Mouse (Mus musculus) right cerebral cortex, postnatal 4 days (tissue): ENCODE measurements around the gene Ciz1.

Source experiments
- DNase-seq: peaks from one replicate; pipeline ENCODE4 v3.0.0-alpha.2; 2022

Gene Ciz1

GRCm38 (mm10) chr2:32352151-32353006, at the start of gene Ciz1:
Ciz1 (plus strand) TSS chr2:32352327.
- DNase-seq: peak; percentile 74

DNA sequence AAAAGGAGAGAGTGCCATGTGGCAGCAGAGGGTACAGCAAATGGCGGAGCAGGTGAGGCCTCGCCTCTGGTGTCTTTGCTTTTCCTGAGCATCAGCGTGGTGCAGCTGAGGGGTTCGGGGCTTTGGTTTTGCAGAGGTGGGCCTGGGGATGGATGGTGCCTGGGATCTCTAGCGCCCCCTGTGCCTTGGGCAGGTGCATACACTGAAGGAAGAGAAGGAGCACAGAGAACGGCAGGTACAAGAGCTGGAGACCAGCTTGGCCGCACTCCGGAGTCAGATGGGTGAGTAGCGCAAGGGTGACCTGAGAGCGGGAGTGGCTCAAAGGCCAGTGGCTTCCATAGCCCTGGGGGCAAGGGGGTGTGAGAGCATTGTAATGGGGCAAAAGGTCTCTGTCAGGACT, 49.2 kb upstream of the Ciz1 start:
- DNase-seq: no peak

DNA sequence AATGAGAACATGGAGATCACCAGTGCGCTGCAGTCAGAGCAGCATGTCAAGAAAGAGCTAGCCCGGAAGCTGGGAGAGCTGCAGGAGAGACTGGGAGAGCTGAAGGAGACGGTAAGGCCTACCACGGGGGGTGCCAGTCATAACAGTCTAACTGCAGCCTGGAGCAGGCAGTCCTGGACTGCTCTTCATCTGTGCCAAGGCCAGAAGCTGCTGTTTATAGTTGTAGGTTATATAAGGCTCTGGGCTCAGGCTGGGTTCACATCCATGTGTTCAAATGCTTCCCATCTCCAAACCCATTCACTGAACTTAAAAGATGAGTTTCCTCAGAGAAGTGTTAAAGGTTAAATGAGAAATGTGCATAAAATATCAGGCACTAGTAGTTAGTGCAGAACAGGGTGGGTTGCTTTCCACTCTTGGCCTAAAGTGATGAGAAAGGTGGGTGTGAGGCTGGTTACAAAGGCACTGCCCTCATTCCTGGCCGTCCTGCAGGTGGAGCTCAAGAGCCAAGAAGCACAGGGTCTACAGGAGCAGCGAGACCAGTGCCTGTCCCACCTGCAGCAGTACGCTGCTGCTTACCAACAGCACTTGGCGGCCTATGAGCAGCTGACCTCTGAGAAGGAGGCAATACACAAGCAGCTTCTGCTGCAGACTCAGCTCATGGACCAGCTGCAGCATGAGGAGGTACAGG, 47.8 kb upstream of the Ciz1 start:
- no peak for DNase-seq

- no peak for DNase-seq
Measured at GRCm38 (mm10) chr2:32305668-32306067, 46.5 kb upstream of the Ciz1 start.

- DNase-seq: no peak
Measured at GRCm38 (mm10) chr2:32306176-32306575, 46.0 kb upstream of the Ciz1 start.

GRCm38 (mm10) chr2:32307247-32307798, 44.8 kb upstream of the Ciz1 start:
- no peak for DNase-seq

- DNase-seq: peak; percentile 67
Measured at GRCm38 (mm10) chr2:32307941-32308760, 44.0 kb upstream of the Ciz1 start.

DNA sequence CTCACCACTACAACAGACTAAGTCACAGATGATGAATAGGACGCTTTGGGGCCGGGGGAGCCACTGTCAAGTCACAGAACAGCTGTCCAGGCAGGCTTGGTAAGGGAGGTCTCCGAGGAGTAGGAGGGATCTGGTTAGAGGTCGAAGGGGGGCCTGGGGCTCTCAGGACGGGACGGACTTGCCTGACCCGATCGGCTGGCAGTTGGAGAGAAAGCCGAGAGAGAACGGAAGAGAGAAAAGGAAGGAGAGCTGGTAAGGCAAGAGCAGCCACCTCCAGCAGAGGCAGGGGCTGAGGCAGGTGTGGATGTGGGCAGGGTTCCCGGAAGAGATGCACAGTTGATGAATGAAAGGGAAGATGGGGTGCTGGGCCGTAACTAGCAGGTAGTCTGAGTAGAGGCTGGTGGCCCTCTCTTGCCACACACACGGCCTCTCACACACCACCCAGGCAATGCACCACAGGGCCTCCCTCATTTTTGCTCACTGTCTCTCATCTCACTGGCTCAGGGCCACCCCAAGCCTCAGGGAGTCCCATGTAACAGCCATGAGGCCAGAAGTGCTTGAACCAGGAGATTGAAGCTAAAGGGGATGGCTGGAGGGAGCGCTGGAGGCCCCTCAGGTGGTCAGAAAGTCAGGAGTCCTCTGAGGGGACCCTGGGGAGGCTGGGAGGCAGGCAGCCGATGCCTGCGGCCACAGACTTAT, 43.1 kb upstream of the Ciz1 start:
- DNase-seq: no peak

DNA sequence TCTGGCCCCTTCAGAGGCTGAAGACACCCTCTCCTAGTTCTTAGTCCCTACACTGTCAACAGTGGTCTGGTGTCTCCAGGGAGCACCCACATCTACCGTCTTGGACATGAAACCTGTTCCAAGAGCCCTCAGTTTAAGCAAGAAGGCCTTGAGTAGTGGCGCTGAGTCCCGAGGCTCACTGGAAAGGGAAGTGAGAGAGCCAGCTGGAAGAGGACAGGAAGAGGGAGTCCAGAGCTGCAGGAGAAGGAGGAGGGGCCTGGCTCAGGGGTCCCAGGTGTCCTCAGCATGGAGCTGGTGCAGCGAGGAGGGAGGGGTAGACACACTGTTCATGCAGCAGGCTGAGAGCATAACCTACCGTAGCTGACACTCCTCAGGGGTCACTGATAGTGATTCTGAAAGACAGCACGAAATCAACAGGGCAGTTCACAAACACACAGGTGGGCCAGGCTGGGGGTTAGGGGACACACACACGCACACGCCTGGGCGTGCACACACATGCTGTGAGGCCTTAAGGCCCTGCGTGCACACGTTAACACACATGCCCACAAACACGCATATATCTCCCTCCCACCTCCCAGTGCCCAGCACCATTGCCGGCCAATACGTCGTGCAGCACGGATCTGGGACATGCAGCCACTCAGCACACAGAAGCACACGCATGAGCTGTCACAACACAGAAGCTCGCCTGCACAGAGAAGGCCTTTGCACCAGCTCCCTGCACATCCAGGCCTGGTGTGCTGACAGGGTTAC, 41.9 kb upstream of the Ciz1 start:
- no peak for DNase-seq

GRCm38 (mm10) chr2:32311443-32312317, 40.4 kb upstream of the Ciz1 start:
- no peak for DNase-seq

- DNase-seq: peak; percentile 82
Measured at GRCm38 (mm10) chr2:32312318-32312964, 39.7 kb upstream of the Ciz1 start.

GRCm38 (mm10) chr2:32314831-32315230, 37.3 kb upstream of the Ciz1 start:
- DNase-seq: no peak

DNA sequence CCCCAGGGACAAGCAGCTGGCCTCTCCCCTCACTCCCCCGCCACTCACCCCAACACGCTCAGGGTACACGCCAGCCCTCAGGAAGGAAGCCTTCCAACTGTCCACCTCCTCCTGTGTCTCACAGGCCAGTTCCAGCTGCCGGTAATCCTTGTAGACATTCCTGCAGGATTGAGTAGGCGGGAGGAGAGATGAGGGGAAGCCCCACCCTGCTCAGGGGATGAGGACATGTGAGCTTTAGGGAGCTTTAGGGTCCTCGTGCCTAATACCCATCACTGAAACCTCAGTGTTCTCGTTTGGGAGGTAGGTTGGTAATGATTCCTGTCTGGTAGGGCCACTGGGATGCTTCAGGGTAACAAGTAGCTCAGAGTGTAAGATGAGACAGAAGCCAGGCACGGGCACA, 36.4 kb upstream of the Ciz1 start:
- no peak for DNase-seq

GRCm38 (mm10) chr2:32316887-32317656, 35.1 kb upstream of the Ciz1 start:
- no peak for DNase-seq

DNA sequence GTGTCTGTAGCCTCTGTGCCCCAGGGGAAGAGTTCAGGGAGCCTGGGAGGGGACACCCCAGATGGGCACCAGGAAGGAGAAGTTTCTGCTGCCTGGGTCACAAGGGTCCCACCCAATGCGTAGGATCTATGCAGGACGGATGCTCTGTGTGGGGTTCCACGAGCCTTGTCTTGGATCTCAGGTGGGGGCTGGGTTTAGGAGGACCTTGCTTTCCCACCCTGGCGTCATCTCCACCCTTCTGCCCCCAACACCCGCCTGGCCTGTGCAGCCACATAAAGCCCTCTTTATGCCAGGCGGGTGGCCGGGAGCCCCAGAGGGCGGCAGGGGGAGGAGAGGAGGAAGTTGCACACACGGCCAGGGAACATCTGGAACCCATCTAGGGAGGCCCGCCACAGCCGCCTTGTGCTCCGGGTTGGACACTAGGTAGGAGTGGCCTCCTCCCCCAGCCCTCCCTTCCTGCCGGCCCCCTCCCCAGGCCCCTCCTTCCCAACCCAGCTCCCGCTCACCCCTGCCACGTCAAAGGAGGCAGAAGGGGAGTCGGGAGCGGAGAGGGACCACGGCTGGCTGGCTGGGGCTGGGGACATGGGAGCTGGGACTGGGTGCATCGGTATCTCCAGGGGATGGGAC, 34.2 kb upstream of the Ciz1 start:
- DNase-seq: no peak

DNA sequence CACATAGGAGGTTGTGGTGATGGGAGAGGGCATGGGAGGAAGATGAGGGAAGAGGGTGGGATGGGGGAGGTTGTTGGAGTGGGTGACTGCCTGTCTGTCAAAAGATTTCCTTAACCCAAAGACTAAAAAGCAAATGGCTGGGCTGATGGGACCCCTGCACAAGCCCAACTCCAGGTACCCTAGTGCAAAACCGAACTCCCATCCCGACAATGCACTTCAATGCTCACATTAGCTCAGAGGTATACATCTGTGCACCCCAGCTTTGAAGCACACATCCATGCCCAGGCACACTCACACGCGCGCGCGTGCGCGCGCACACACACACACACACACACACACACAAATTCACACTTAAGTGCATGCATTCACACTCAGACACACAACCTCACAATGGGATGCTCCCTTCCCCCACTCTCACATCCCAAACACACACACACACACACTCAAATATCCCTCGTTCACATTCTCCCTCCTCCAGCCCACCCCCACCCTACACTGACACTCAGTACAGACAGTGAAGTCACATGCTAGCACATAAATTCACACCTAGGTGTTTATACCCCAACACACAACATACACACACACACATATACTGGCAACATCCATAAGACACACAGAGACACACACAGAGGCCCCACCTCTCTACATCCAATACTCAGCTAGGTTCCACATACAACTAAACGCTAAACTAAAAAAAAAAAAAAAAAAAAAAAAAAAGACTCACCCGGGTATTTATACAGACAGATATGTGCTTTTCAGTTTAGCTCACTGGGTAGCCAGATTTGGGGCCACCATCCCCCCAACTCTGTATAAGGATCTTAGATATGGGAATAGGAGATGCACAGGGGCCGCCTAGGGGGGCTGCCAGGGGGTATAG, 33.2 kb upstream of the Ciz1 start:
- no peak for DNase-seq
